Mouse (Mus musculus) heart, postnatal 0 days (tissue): ENCODE data around the gene Pfas.

ENCODE experiments used
- CTCF ChIP-seq: IDR thresholded peaks from 2 replicates; pipeline ENCODE4 v1.5.1; 2016; ENCODE audit warnings: antibody characterized with exemption, control low read depth, low read depth
- EP300 ChIP-seq: IDR thresholded peaks from 2 replicates; pipeline ENCODE4 v1.6.1; 2016; ENCODE audit warnings: antibody characterized with exemption, low read depth

GRCm38 (mm10) chr11:69045531-69046394, 37.5 kb upstream of the Pfas start, which contains the start of gene Aurkb:
- TF ChIP-seq CTCF (no peak), EP300 (no peak)
